Mouse (Mus musculus) limb, embryonic 14.5 days (tissue): Measurements from ENCODE around the gene Ube2d1. TPM values are rescaled to one million over a fixed set of nuclear protein-coding genes. Genes with fewer than 3 reads are reported as not detected.

Experiments used
- ATAC-seq: fragments of 200-750 bp; cut with Nextera tagmentation; 2 replicates; pipeline ENCODE4 v1.8.0; 2017; ENCODE audit warnings: low read depth, moderate number of reproducible peaks, moderate TSS enrichment; ENCODE audit not compliant: low FRiP score
- DNase-seq: peaks from one replicate; pipeline ENCODE4 v3.0.0-alpha.2; 2015; ENCODE audit warnings: low spot score
- H3K27ac ChIP-seq: fragments of 300-500 bp; sonication (generic); replicated peaks from 2 replicates; pipeline ENCODE4 v1.5.1; 2014; ENCODE audit warnings: low read depth, mild to moderate bottlenecking, low read length, moderate library complexity, mixed read lengths
- H3K27me3 ChIP-seq: fragments of 300-500 bp; sonication (generic); 2 replicates; pipeline ENCODE4 v1.6.1; 2014; ENCODE audit warnings: low read length, mixed read lengths; ENCODE audit not compliant: control insufficient read depth, insufficient read depth
- H3K36me3 ChIP-seq: fragments of 300-500 bp; sonication (generic); 2 replicates; pipeline ENCODE4 v1.6.1; 2014; ENCODE audit warnings: mild to moderate bottlenecking, low read length, moderate library complexity, mixed read lengths; ENCODE audit not compliant: control insufficient read depth, insufficient read depth
- H3K4me1 ChIP-seq: fragments of 300-500 bp; sonication (generic); 2 replicates; pipeline ENCODE4 v1.6.1; 2014; ENCODE audit warnings: antibody characterized with exemption, low read length, mixed read lengths; ENCODE audit not compliant: control insufficient read depth, insufficient read depth
- H3K4me2 ChIP-seq: fragments of 300-500 bp; sonication (generic); replicated peaks from 2 replicates; pipeline ENCODE4 v1.6.1; 2014; ENCODE audit warnings: low read depth, mild to moderate bottlenecking, low read length, moderate library complexity; ENCODE audit not compliant: severe bottlenecking
- H3K4me3 ChIP-seq: fragments of 300-500 bp; sonication (generic); replicated peaks from 2 replicates; pipeline ENCODE4 v1.5.1; 2014; ENCODE audit warnings: low read length
- H3K9ac ChIP-seq: fragments of 300-500 bp; sonication (generic); 2 replicates; pipeline ENCODE4 v1.6.1; 2014; ENCODE audit warnings: mild to moderate bottlenecking, low read depth, low read length, moderate library complexity; ENCODE audit not compliant: severe bottlenecking
- H3K9me3 ChIP-seq: fragments of 300-500 bp; sonication (generic); 2 replicates; pipeline ENCODE4 v1.6.1; 2016; ENCODE audit warnings: low read length; ENCODE audit not compliant: control insufficient read depth
- POLR2A ChIP-seq: fragments of 200-500 bp; IDR thresholded peaks from 2 replicates; pipeline ENCODE4 v1.8.0; 2012; ENCODE audit warnings: inconsistent platforms, mild to moderate bottlenecking, moderate library complexity, borderline replicate concordance; ENCODE audit not compliant: insufficient read depth, insufficient read length; ENCODE audit errors: extremely low read depth
- WGBS: fragments of 180-500 bp; shearing (Covaris S2); extraction: QIAGEN DNeasy Blood & Tissue Kit; methylation state at CpG from one replicate; pipeline ENCODE4 v1.1.7; 2014; 5-methylcytosine and 5-hydroxymethylcytosine counted together
- polyA plus RNA-seq, 2 experiments: library from polyadenylated mRNA; depleted of rRNA in 1 of 2; stranded (reverse) in 1 of 2; unstranded in 1 of 2; fragments of >200 nt; fragmentation: Nextera tagmentation in 1 of 2; extraction: Ambion mirVana in 1 of 2; gene quantifications; 2 replicates each; pipeline versions ENCODE4 v1.2.1 to v1.2.3; 2012 to 2014

Gene Ube2d1
- polyA plus RNA-seq, 2 experiments, result 76.3 to 89.5 TPM

DNA sequence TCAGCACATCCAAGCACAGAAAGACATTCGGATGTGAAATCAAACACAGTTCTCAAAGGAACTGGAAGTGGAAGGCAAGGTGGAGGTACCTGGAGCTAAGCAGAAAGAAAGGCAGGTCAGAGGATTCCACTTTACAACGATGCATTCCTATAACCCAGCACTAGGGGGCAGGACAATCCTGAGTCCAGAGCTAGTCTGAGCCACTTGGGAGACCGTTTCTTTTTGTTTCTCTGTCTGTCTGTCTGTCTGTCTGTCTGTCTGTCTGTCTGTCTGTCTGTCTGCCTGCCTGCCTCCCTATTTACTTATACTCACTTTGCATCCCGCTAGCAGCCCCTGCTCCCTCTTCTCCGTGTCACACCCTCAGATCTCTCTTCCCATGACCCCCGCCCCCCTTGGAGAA, 21.1 kb upstream of the Ube2d1 start:
- DNase-seq (peak; percentile 51), ATAC-seq (no peak)
- no peaks in the 10 kb centered on the region for H3K27me3 ChIP-seq
- peak overlapping the region; percentile 32; the same call in 1 of the 2 replicates for H3K4me2 ChIP-seq
- H3K4me3 ChIP-seq, result no peak overlapping the region
- no peaks in the 10 kb centered on the region for H3K36me3 ChIP-seq
- H3K9ac ChIP-seq, result no peak overlapping the region
- 20% methylated on average over 6 of the region's 6 CpGs for WGBS
- TF ChIP-seq POLR2A, result no peak
- no peaks in the 10 kb centered on the region for H3K9me3 ChIP-seq
- H3K4me1 ChIP-seq, result no peaks in the 10 kb centered on the region
- no peak overlapping the region for H3K27ac ChIP-seq

- Histone ChIP-seq H3K4me3 (no peak overlapping the region), H3K27me3 (no peaks in the 10 kb centered on the region), H3K9me3 (no peaks in the 10 kb centered on the region), H3K36me3 (no peaks in the 10 kb centered on the region), H3K9ac (no peak overlapping the region), H3K27ac (no peak overlapping the region), H3K4me1 (no peaks in the 10 kb centered on the region), H3K4me2 (no peak overlapping the region)
- no peak for DNase-seq
- TF ChIP-seq POLR2A, result no peak
- 22% methylated on average over 5 of the region's 5 CpGs for WGBS
- ATAC-seq, result no peak
Observed at GRCm38 (mm10) chr10:71302490-71302889, 17.4 kb upstream of the Ube2d1 start.

- no peak for DNase-seq
- no peaks in the 10 kb centered on the region for H3K4me1 ChIP-seq
- WGBS, result 83% methylated on average over 16 of the region's 16 CpGs
- H3K36me3 ChIP-seq, result no peaks in the 10 kb centered on the region
- H3K27ac ChIP-seq, result no peak overlapping the region
- H3K9ac ChIP-seq, result no peak overlapping the region; the same call in 1 of the 2 replicates
- H3K4me2 ChIP-seq, result no peak overlapping the region
- no peaks in the 10 kb centered on the region for H3K9me3 ChIP-seq
- no peak for TF ChIP-seq POLR2A
- no peaks in the 10 kb centered on the region for H3K27me3 ChIP-seq
- ATAC-seq, result no peak
- H3K4me3 ChIP-seq, result no peak overlapping the region
Observed at GRCm38 (mm10) chr10:71300161-71300560, 15.1 kb upstream of the Ube2d1 start.

- no peak for ATAC-seq
- Histone ChIP-seq H3K4me1 (0 out of 2 replicates have a peak, but pooled peaks cover 3% of the 10 kb centered on the region), H3K9me3 (no peaks in the 10 kb centered on the region), H3K27ac (no peak overlapping the region), H3K9ac (no peak overlapping the region), H3K36me3 (no peaks in the 10 kb centered on the region), H3K4me2 (no peak overlapping the region), H3K27me3 (no peaks in the 10 kb centered on the region), H3K4me3 (no peak overlapping the region)
- WGBS, result 57% methylated on average over 4 of the region's 4 CpGs
- TF ChIP-seq POLR2A, result no peak
- no peak for DNase-seq
Observed at GRCm38 (mm10) chr10:71293245-71293644, 8.2 kb upstream of the Ube2d1 start.

GRCm38 (mm10) chr10:71292254-71292653, 7.2 kb upstream of the Ube2d1 start:
- Histone ChIP-seq H3K4me3 (no peak overlapping the region), H3K9me3 (no peaks in the 10 kb centered on the region), H3K4me2 (peak overlapping the region; percentile 19), H3K27ac (no peak overlapping the region), H3K4me1 (0 out of 2 replicates have a peak, but pooled peaks cover 3% of the 10 kb centered on the region), H3K27me3 (no peaks in the 10 kb centered on the region), H3K36me3 (no peaks in the 10 kb centered on the region), H3K9ac (no peak overlapping the region)
- peak; percentile 80 for DNase-seq
- no peak for TF ChIP-seq POLR2A
- 3% methylated on average over 10 of the region's 11 CpGs for WGBS
- ATAC-seq, result peak; percentile 86

GRCm38 (mm10) chr10:71291801-71292200, 6.7 kb upstream of the Ube2d1 start:
- Histone ChIP-seq H3K9me3 (no peaks in the 10 kb centered on the region), H3K36me3 (no peaks in the 10 kb centered on the region), H3K27ac (no peak overlapping the region), H3K4me1 (0 out of 2 replicates have a peak, but pooled peaks cover 3% of the 10 kb centered on the region), H3K27me3 (no peaks in the 10 kb centered on the region), H3K9ac (no peak overlapping the region), H3K4me2 (peak overlapping the region; percentile 19), H3K4me3 (no peak overlapping the region)
- DNase-seq (no peak), ATAC-seq (0 out of 2 replicates have a peak, but pooled peaks have one; percentile 17)
- no peak for TF ChIP-seq POLR2A
- WGBS, result 13% methylated on average over 4 of the region's 4 CpGs
